Mouse (Mus musculus) bone marrow macrophage, adult 2 months (primary cell): Measurements from ENCODE around the gene Kcnip2.

ENCODE experiments used
- CTCF ChIP-seq: IDR thresholded peaks from 2 replicates; pipeline ENCODE4 v1.5.1; 2012; ENCODE audit warnings: low read depth, mild to moderate bottlenecking, low read length, moderate library complexity
- POLR2A ChIP-seq: IDR thresholded peaks from 2 replicates; pipeline ENCODE4 v1.6.1; 2012; ENCODE audit warnings: mild to moderate bottlenecking, low read depth, low read length, borderline replicate concordance

DNA sequence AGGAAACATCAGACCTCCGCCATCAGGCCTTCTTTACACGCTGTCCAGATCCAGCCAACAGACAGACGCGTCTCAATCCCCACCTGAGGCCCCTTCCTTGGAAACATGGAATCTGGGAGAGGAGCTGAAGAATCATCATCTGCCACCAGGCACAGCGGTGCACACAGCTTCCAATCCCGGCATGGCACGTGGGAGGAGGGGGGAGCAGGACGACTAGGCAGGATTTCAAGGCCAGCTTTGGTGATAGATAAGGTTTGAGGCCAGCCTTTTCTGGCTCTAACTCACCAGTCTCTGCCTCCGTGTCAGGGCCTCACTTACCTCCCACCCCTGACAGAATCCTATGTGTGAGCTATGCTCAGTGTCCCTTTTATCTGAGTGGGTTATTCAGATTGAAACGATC lies 19.6 kb upstream of the Kcnip2 start:
- TF ChIP-seq POLR2A (no peak), CTCF (no peak)
